ENCODE assay signal across 23 mouse cellular contexts in genomic region chr2:149671870-149672269, GRCm38 (mm10).
DNase-seq lines count a peak whose midpoint lies in the region; ATAC-seq and TF ChIP-seq lines count a peak whose summit lies in the region.
"Had no signal": no experiment of that assay in that cellular context is flagged by ENCODE, and none has a peak within 500 bp of the region (broad histone marks: within the 10 kb centered on the region; RNA-seq: fewer than 3 reads in every experiment).

No protein-coding gene starts in this region.

- no peak for ATAC-seq in midbrain, embryonic 14.5 days (ENCODE audit: low FRiP score, low TSS enrichment)
- no peak for ATAC-seq in midbrain, embryonic 11.5 days (ENCODE audit: low FRiP score)
- ATAC-seq in forebrain, embryonic 14.5 days: peak; percentile 46; the same call in 1 of the 2 replicates
- no peak for ATAC-seq in hindbrain, postnatal 0 days
- peak; percentile 57; the same call in 1 of the 2 replicates for ATAC-seq in neural tube, embryonic 15.5 days (ENCODE audit: low FRiP score)
- ATAC-seq: activated CD4-positive, CD25-positive, alpha-beta regulatory T cell, adult 4 months; inflammation-experienced regulatory T-cells, adult 6 months had no signal

- no peak overlapping the region for H3K9ac ChIP-seq in midbrain, embryonic 14.5 days (replicated peaks; ENCODE audit: low read length)
- no peak overlapping the region for H3K9ac ChIP-seq in midbrain, embryonic 11.5 days (ENCODE audit: low read length)
- H3K9ac ChIP-seq in forebrain, embryonic 14.5 days (ENCODE audit: low read length): no peak overlapping the region
- H3K9ac ChIP-seq in hindbrain, postnatal 0 days (replicated peaks; ENCODE audit: low read length): no peak overlapping the region
- H3K9ac ChIP-seq in neural tube, embryonic 15.5 days (replicated peaks): no peak overlapping the region
- H3K9ac ChIP-seq: embryonic facial prominence, embryonic 15.5 days; liver, embryonic 15.5 days; lung, embryonic 15.5 days had no signal

- no peak overlapping the region for H3K4me2 ChIP-seq in midbrain, embryonic 14.5 days (ENCODE audit: low read length)
- no peak overlapping the region for H3K4me2 ChIP-seq in midbrain, embryonic 11.5 days
- H3K4me2 ChIP-seq in forebrain, embryonic 14.5 days (ENCODE audit: low read length): no peak overlapping the region
- no peak overlapping the region for H3K4me2 ChIP-seq in hindbrain, postnatal 0 days (ENCODE audit: low read depth, low read length)
- no peak overlapping the region for H3K4me2 ChIP-seq in neural tube, embryonic 15.5 days
- H3K4me2 ChIP-seq: embryonic facial prominence, embryonic 15.5 days; liver, embryonic 15.5 days; lung, embryonic 15.5 days had no signal

- no peak overlapping the region for H3K4me3 ChIP-seq in midbrain, embryonic 14.5 days (replicated peaks; ENCODE audit: low read depth, low read length)
- H3K4me3 ChIP-seq in midbrain, embryonic 11.5 days (ENCODE audit: low read depth, low read length): no peak overlapping the region
- H3K4me3 ChIP-seq in forebrain, embryonic 14.5 days (ENCODE audit: low read depth, low read length): no peak overlapping the region
- no peak overlapping the region for H3K4me3 ChIP-seq in hindbrain, postnatal 0 days (ENCODE audit: low read length)
- H3K4me3 ChIP-seq in neural tube, embryonic 15.5 days (replicated peaks): no peak overlapping the region
- H3K4me3 ChIP-seq: embryonic facial prominence, embryonic 15.5 days; limb, embryonic 10.5 days; liver, embryonic 15.5 days; lung, embryonic 15.5 days had no signal

- no peak overlapping the region for H3K27ac ChIP-seq in midbrain, embryonic 14.5 days (replicated peaks; ENCODE audit: low read depth, low read length)
- H3K27ac ChIP-seq in midbrain, embryonic 11.5 days (ENCODE audit: low read depth, low read length): no peak overlapping the region
- H3K27ac ChIP-seq in forebrain, embryonic 14.5 days (ENCODE audit: low read depth, low read length): no peak overlapping the region
- no peak overlapping the region for H3K27ac ChIP-seq in hindbrain, postnatal 0 days
- no peak overlapping the region for H3K27ac ChIP-seq in neural tube, embryonic 15.5 days (replicated peaks)
- H3K27ac ChIP-seq: embryonic facial prominence, embryonic 15.5 days; kidney, postnatal 0 days; limb, embryonic 10.5 days; liver, embryonic 15.5 days; lung, embryonic 15.5 days; stomach, postnatal 0 days had no signal

- no peaks in the 10 kb centered on the region for H3K36me3 ChIP-seq in midbrain, embryonic 14.5 days (ENCODE audit: control insufficient read depth, insufficient read depth, low read length)
- H3K36me3 ChIP-seq in midbrain, embryonic 11.5 days (ENCODE audit: control insufficient read depth, insufficient read depth, low read length): no peaks in the 10 kb centered on the region
- H3K36me3 ChIP-seq in forebrain, embryonic 14.5 days (ENCODE audit: control insufficient read depth, insufficient read depth, low read length): no peaks in the 10 kb centered on the region
- H3K36me3 ChIP-seq in hindbrain, postnatal 0 days (ENCODE audit: insufficient read depth, low read length): no peaks in the 10 kb centered on the region
- no peaks in the 10 kb centered on the region for H3K36me3 ChIP-seq in neural tube, embryonic 15.5 days
- H3K36me3 ChIP-seq: embryonic facial prominence, embryonic 15.5 days; limb, embryonic 10.5 days; liver, embryonic 15.5 days; lung, embryonic 15.5 days had no signal

- no peaks in the 10 kb centered on the region for H3K27me3 ChIP-seq in midbrain, embryonic 14.5 days (ENCODE audit: control insufficient read depth, insufficient read depth, low read length)
- no peaks in the 10 kb centered on the region for H3K27me3 ChIP-seq in midbrain, embryonic 11.5 days (ENCODE audit: control insufficient read depth, insufficient read depth, low read length)
- H3K27me3 ChIP-seq in forebrain, embryonic 14.5 days (replicated peaks; ENCODE audit: control insufficient read depth, insufficient read depth, low read length): no peaks in the 10 kb centered on the region
- no peaks in the 10 kb centered on the region for H3K27me3 ChIP-seq in hindbrain, postnatal 0 days (ENCODE audit: insufficient read depth, low read length)
- no peaks in the 10 kb centered on the region for H3K27me3 ChIP-seq in neural tube, embryonic 15.5 days (replicated peaks)
- H3K27me3 ChIP-seq: embryonic facial prominence, embryonic 15.5 days; liver, embryonic 15.5 days; lung, embryonic 15.5 days had no signal

- H3K9me3 ChIP-seq in midbrain, embryonic 14.5 days (ENCODE audit: control insufficient read depth, low read length): no peaks in the 10 kb centered on the region
- no peaks in the 10 kb centered on the region for H3K9me3 ChIP-seq in midbrain, embryonic 11.5 days (ENCODE audit: control insufficient read depth, low read length)
- no peaks in the 10 kb centered on the region for H3K9me3 ChIP-seq in forebrain, embryonic 14.5 days (replicated peaks; ENCODE audit: control insufficient read depth, low read length)
- H3K9me3 ChIP-seq in hindbrain, postnatal 0 days (ENCODE audit: low read length): no peaks in the 10 kb centered on the region
- no peaks in the 10 kb centered on the region for H3K9me3 ChIP-seq in neural tube, embryonic 15.5 days (replicated peaks)
- H3K9me3 ChIP-seq: embryonic facial prominence, embryonic 15.5 days; limb, embryonic 10.5 days; liver, embryonic 15.5 days; lung, embryonic 15.5 days had no signal

- no peaks in the 10 kb centered on the region for H3K4me1 ChIP-seq in midbrain, embryonic 14.5 days (ENCODE audit: control insufficient read depth, insufficient read depth, low read length)
- no peaks in the 10 kb centered on the region for H3K4me1 ChIP-seq in midbrain, embryonic 11.5 days (ENCODE audit: control insufficient read depth, insufficient read depth, low read length)
- H3K4me1 ChIP-seq in forebrain, embryonic 14.5 days (ENCODE audit: control insufficient read depth, insufficient read depth, low read length): no peaks in the 10 kb centered on the region; the same call in 1 of the 2 replicates
- H3K4me1 ChIP-seq in hindbrain, postnatal 0 days (ENCODE audit: insufficient read depth, low read length): no peaks in the 10 kb centered on the region
- peaks cover 5% of the 10 kb centered on the region; the same call in 1 of the 2 replicates for H3K4me1 ChIP-seq in neural tube, embryonic 15.5 days
- H3K4me1 ChIP-seq: embryonic facial prominence, embryonic 15.5 days; limb, embryonic 10.5 days; liver, embryonic 15.5 days; lung, embryonic 15.5 days had no signal

- no peak for TF ChIP-seq CTCF in hindbrain, postnatal 0 days (IDR thresholded peaks at IDR 0.05; ENCODE audit: low read depth)

- peak; percentile 28 for DNase-seq in midbrain, embryonic 14.5 days
- no peak for DNase-seq in midbrain, embryonic 11.5 days (ENCODE audit: low spot score, missing footprints)
- peak; percentile 46 for DNase-seq in forebrain, embryonic 14.5 days (ENCODE audit: low spot score)
- DNase-seq in hindbrain, postnatal 0 days (ENCODE audit: low spot score): peak; percentile 18
- DNase-seq in left cerebral cortex, adult 18-20 months (ENCODE audit: low spot score in 2 of 2): no peak
- DNase-seq in left cerebral cortex, adult 11 months (ENCODE audit: low spot score): no peak
- DNase-seq: adrenal gland, postnatal 14 days; cerebellum, adult 8-10 months; gastrocnemius, postnatal 36 days; kidney, adult 18-20 months; liver; lung, postnatal 36 days; thymus, adult 2 months; thymus, postnatal 4 days had no signal

- 21% methylated on average over 1 of the region's 1 CpGs for WGBS in midbrain, embryonic 14.5 days
- WGBS in midbrain, embryonic 11.5 days: 59% methylated on average over 1 of the region's 1 CpGs
- 11% methylated on average over 1 of the region's 1 CpGs for WGBS in forebrain, embryonic 14.5 days
- WGBS in hindbrain, postnatal 0 days: 44% methylated on average over 1 of the region's 1 CpGs
- WGBS in neural tube, embryonic 15.5 days: 30% methylated on average over 1 of the region's 1 CpGs

Comparison
In these comparisons a context has a peak if more than half of its experiments do, and no peak if none do; other contexts are left out.
1. DNase-seq: peak in midbrain, embryonic 14.5 days (single experiment), forebrain, embryonic 14.5 days (single experiment) and hindbrain, postnatal 0 days (single experiment); none in midbrain, embryonic 11.5 days (single experiment), left cerebral cortex, adult 18-20 months (0 of 2) and left cerebral cortex, adult 11 months (single experiment).
2. ATAC-seq: peak in forebrain, embryonic 14.5 days (single experiment) and neural tube, embryonic 15.5 days (single experiment); none in midbrain, embryonic 14.5 days (single experiment), midbrain, embryonic 11.5 days (single experiment) and hindbrain, postnatal 0 days (single experiment).